Mouse (Mus musculus) heart, adult 8-10 months (tissue): ENCODE results near the gene Srrd. TPM values are rescaled to one million over a fixed set of nuclear protein-coding genes. Genes with fewer than 3 reads are reported as not detected.

ENCODE experiments used
- DNase-seq: peaks from one replicate; pipeline ENCODE4 v3.0.0; 2022; ENCODE audit warnings: low spot score
- total RNA-seq, 4 experiments: library from RNA; stranded (reverse); gene quantifications; 2 replicates each; pipeline ENCODE4 v1.2.4; 2022

Gene Srrd
- total RNA-seq, 4 experiments from 2014 or later: 7.8 to 9.4 (median 8.3) TPM

DNA sequence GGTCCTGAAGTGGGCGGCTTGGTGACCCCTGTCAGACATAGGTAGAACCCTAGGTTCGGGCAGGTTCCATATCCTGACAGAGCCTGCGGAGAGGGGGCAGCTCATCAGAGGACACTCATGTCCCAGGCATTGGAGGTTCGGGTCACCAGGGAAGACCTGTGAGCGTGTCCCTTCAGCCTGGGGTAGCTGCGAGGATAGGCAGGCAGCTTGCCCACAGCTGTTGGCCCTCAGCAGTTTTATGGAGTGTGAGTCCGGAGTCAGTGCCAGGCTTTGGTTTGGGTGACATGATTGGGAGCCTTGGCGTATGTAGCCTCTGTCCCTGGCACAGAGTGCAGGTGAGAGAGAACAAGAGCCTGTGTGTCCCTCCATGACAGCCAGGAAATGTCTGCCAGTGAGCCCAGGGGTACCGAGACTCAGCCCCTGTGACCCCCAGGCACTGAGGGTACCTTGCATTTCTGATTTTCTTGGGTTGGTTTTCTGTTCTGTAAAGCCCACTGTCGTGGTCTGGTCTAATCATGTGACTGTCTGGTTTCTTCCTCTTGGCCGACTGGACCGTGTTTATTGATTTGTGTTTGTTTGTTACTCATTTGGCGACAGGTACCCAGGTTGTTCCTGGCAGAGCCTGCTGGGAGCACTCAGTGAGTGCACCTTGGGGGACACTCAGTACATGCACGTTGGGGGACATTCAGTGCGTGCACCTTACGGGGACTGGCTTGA lies 52.9 kb downstream of the Srrd start:
- DNase-seq: peak; percentile 68

DNA sequence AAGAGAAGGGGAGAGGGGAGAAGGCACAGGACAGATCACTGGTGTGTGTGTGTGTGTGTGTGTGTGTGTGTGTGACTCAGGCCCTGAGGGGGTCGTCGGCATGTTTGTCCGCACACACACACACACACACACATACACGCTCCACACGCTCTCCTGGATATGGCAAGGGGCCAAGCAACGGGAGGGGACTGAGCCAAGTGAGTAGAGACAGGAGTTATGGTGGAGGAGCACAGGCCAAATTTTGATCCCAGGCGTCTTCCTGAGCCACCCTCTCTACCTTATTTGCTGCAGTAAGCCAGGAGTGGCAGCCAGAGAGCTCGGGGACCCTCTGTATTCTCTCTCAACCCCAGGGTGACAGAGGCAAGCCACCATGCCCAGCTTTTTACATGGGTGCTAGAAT lies 53.6 kb downstream of the Srrd start:
- peak; percentile 48 for DNase-seq

DNA sequence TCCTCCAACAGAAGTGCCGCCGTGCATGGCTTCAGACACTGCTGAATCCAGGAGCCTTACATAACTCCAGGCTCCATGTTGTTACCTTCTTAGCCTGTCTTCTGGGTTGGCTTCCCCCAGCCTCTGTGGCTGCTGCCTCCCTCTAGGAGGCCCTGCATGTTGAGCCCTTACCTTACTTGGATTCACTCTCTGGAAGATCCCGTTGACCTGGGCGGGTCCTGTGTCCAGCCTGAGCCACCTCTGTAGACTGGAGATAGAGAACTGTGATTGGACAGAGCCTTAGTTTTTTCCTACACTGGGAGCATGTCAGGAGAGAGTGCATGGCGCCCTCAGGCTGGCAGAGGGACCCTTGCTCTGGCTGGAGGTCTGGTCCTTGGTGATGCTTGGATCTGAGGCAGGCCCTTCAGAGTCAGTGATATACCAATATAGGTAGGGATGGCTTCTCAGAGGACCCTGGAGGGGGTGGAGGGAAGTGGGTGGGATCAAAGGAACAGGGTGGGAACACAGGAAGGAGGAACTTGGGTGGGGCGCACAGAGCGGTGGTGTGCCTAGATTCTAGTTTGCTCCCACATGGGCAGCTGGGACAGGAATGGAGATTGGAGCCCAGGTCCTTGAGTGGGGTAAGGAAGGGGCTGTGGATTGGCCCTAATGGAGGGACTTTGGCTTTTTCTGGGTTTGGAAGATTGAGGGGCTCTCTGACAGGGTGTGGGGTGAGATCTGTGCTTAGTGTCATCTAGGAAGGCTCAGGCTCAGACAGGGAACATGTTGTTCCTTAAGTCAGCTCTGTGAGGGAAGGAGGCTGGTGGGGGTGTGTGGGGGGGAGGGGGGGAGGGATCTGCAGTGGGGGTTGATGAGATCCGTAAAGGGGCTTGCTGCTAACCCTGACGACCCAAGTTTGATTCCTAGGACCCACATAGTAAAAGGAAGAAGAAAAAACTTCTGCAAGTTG lies 54.4 kb downstream of the Srrd start:
- peak; percentile 69 for DNase-seq

DNA sequence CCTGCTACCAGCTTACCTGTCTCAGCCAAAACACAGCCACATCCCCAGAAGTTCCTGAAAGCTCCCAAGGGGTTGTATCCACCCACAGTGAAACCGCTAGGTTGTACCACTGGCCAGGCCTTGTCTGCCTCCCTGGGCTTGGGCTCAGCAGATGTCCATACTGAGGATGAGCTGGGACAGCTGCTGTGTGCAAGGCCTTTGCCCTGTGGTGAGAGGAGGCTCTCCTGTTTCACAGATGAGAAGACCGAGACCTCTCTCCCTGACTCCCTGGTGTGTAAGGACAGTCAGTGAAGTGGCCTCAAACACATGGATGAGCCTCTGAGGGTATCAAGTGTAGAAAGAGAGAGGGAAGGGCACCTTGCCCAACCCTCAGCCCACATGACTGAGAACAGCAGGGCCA lies 55.2 kb downstream of the Srrd start:
- no peak for DNase-seq

Other genes starting within 250 kb of the Srrd start
- gene Cryba4, start 90.5 kb downstream of the Srrd start, total RNA-seq: 10 to 100 TPM in 1 of 4 experiments, 1 to 10 TPM in 3; 7.6 to 10.4 (median 8.5) TPM
- gene Crybb1, start 87.2 kb downstream of the Srrd start, total RNA-seq: 1 to 10 TPM; 2.0 to 3.4 (median 2.7) TPM
- 10 to 100 TPM; 32.2 to 47.1 (median 37.1) TPM for gene Tpst2, start 66.3 kb downstream of the Srrd start, total RNA-seq
- 10 to 100 TPM; 17.0 to 19.1 (median 18.4) TPM for gene Tfip11, start 16.7 kb downstream of the Srrd start, total RNA-seq
- 10 to 100 TPM in 2 of 4 experiments, 1 to 10 TPM in 2; 8.5 to 12.6 (median 10.2) TPM for gene Hps4, start within 50 bp of the Srrd start, total RNA-seq
- gene Gm6583, start 13.0 kb upstream of the Srrd start, total RNA-seq: not detected
- gene Asphd2, start 51.8 kb upstream of the Srrd start, total RNA-seq: under 1 TPM; 0.41 to 0.52 (median 0.47) TPM
- gene Gm6588, start 106.4 kb upstream of the Srrd start, total RNA-seq: not detected
- under 1 TPM; 0.08 to 0.22 (median 0.17) TPM for gene Sez6l, start 234.1 kb upstream of the Srrd start, total RNA-seq